Mouse (Mus musculus): ENCODE data around the gene Ctrl.

GRCm38 (mm10) chr8:105981146-105981545, 47.5 kb upstream of the Ctrl start:
- TF ChIP-seq POLR2A (IDR thresholded peaks at IDR 0.05; ENCODE audit: low read depth, low read length) = no peak
- TF ChIP-seq CTCF (conservative IDR thresholded peaks at IDR 0.05; ENCODE audit: insufficient read depth, insufficient read length, low read depth, low read length) = no peak; the same call in 1 of the 2 replicates

Data from kidney, adult 2 months (tissue).